Comparison of ENCODE assay signal across 8 mouse cellular contexts in the genomic region with DNA sequence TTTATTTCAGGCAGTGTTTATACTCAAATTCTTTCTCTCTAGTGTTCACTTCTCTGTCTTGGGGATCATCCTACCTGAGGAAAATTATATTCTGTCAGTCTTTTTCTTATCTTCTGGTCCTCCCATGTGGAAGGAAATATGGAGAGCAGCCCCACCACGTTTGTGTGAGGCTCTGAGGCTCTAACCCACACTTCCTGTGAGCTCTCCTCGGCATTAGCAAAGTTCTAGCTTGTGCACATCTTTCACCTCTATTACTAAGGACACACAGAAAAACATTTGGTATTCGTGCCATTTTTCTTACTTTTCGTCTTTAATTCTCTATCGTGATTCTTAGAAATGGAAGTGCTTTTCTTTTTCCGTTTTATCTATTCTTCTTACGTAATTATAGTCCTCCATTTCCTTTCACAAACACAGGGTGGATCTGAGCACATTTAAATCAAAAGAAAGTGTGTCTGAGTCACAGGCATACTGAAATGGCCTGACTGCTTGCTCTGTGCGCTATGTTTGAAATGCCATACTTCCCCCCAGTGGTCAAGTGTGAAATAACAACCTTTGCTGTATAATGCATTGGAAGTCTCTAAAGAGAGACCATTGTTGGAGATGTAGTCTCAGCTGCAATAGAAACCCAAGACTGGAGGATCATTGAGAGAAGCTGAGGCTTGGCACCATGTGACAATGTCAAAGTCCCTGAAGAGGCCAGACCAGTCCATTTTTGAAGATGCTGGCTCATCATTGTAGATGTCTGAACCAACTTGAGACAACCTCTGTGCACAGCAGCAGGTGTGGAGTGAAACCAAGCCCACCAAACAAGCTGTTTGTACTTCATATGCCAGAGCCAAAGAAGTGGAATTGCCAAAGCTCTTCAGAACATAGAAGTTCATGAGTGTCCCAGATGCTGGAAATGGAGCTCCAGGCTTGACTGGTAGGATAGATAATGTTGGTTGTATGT. TPM values are rescaled to one million over a fixed set of nuclear protein-coding genes. Genes with fewer than 3 reads are reported as not detected.
A peak's percentile ranks its signal among the peaks of the same experiment; 100 is the strongest.
DNase-seq lines count a peak whose midpoint lies in the region; ATAC-seq and TF ChIP-seq lines count a peak whose summit lies in the region.

No protein-coding gene starts in this region.

- WGBS in heart, embryonic 15.5 days: 16% methylated on average over 8 of the region's 8 CpGs
- WGBS in liver, postnatal 0 days (ENCODE audit: insufficient replicate concordance): 16% methylated on average over 8 of the region's 8 CpGs

- peaks cover 0 to 5% of the 10 kb centered on the region in 2 experiments; a peak in 1 of 4 replicates for H3K4me1 ChIP-seq in MEL (ENCODE audit: control insufficient read depth in 1 of 2, insufficient read depth in 2 of 2, low read length in 2 of 2)
- no peaks in the 10 kb centered on the region for H3K4me1 ChIP-seq in heart, embryonic 15.5 days (replicated peaks)
- no peaks in the 10 kb centered on the region for H3K4me1 ChIP-seq in liver, postnatal 0 days (ENCODE audit: insufficient read depth)

- no peaks in the 10 kb centered on the region for H3K9me3 ChIP-seq in MEL (replicated peaks; ENCODE audit: insufficient read depth, low read length)
- no peaks in the 10 kb centered on the region for H3K9me3 ChIP-seq in heart, embryonic 15.5 days (replicated peaks)
- no peaks in the 10 kb centered on the region for H3K9me3 ChIP-seq in liver, postnatal 0 days (ENCODE audit: low read length)

- no peak overlapping the region for H3K4me2 ChIP-seq in heart, embryonic 15.5 days
- H3K4me2 ChIP-seq in liver, postnatal 0 days (ENCODE audit: low read depth, low read length): no peak overlapping the region

- H3K9ac ChIP-seq in MEL (ENCODE audit: control insufficient read depth, low read depth, low read length, poor library complexity, severe bottlenecking): peak overlapping the region; percentile 48
- no peak overlapping the region for H3K9ac ChIP-seq in heart, embryonic 15.5 days
- H3K9ac ChIP-seq in liver, postnatal 0 days (replicated peaks): no peak overlapping the region

- peak; percentile 91 for DNase-seq in MEL (ENCODE audit: low read depth, low spot score)
- DNase-seq in c-Kit-positive CD71-negative TER-119-negative erythroid progenitor cells, embryonic 14.5 days (ENCODE audit: low read depth): peak; percentile 77
- peak; percentile 55 for DNase-seq in fibroblast of lung, adult 2 months (ENCODE audit: low read depth)
- DNase-seq in kidney, postnatal 10 days: peak; percentile 75
- DNase-seq in liver, postnatal 0 days: peak; percentile 42
- peak; percentile 75 for DNase-seq in thymus, postnatal 25 days

- peak overlapping the region; percentile 52 for H3K27ac ChIP-seq in MEL (ENCODE audit: control insufficient read depth, low read depth, low read length)
- H3K27ac ChIP-seq in heart, embryonic 15.5 days: no peak overlapping the region
- H3K27ac ChIP-seq in liver, postnatal 0 days (ENCODE audit: low read depth): no peak overlapping the region

- peak; percentile 93 for TF ChIP-seq RAD21 in MEL (IDR thresholded peaks at IDR 0.05; ENCODE audit: low read depth, low read length)

- H3K36me3 ChIP-seq in MEL (ENCODE audit: control insufficient read depth in 1 of 2, insufficient read depth in 2 of 2, low read length in 2 of 2): peaks cover 0 to 9% of the 10 kb centered on the region in 2 experiments; a peak in 2 of 4 replicates
- no peaks in the 10 kb centered on the region for H3K36me3 ChIP-seq in heart, embryonic 15.5 days
- H3K36me3 ChIP-seq in liver, postnatal 0 days (replicated peaks; ENCODE audit: insufficient read depth, low read length): no peaks in the 10 kb centered on the region

- no peaks in the 10 kb centered on the region for H3K79me2 ChIP-seq in MEL (ENCODE audit: control insufficient read depth, insufficient read depth, low read length, poor library complexity)

- no peaks in the 10 kb centered on the region for H3K27me3 ChIP-seq in MEL (ENCODE audit: control insufficient read depth in 1 of 2, insufficient read depth in 2 of 2, low read length in 2 of 2)
- H3K27me3 ChIP-seq in heart, embryonic 15.5 days: no peaks in the 10 kb centered on the region
- H3K27me3 ChIP-seq in liver, postnatal 0 days (ENCODE audit: insufficient read depth, low read length): no peaks in the 10 kb centered on the region

- ATAC-seq in heart, embryonic 15.5 days (replicated peaks; ENCODE audit: insufficient number of reproducible peaks, insufficient read depth, low FRiP score, low read depth): peak; percentile 60; the same call in 1 of the 2 replicates
- peak; percentile 59 for ATAC-seq in liver, postnatal 0 days
- ATAC-seq in neutrophil, adult 5-6 weeks (ENCODE audit: extremely low read depth, insufficient number of reproducible peaks, low FRiP score, poor library complexity, severe bottlenecking): peak; percentile 97

- TF ChIP-seq CTCF in MEL (IDR thresholded peaks at IDR 0.05 in 2 of 3, conservative IDR thresholded peaks at IDR 0.05 in 1 of 3; ENCODE audit: control insufficient read depth in 1 of 3, insufficient read depth in 1 of 3, low read depth in 2 of 3, low read length in 3 of 3, poor library complexity in 1 of 3, severe bottlenecking in 1 of 3): peak; percentile 55 to 90 (median 77)
- peak; percentile 84 for TF ChIP-seq CTCF in liver, postnatal 0 days (IDR thresholded peaks at IDR 0.05; ENCODE audit: low read depth)

- no peak for TF ChIP-seq EP300 in MEL (IDR thresholded peaks at IDR 0.05; ENCODE audit: low read depth in 1 of 2, low read length in 2 of 2)
- no peak for TF ChIP-seq EP300 in liver, postnatal 0 days (IDR thresholded peaks at IDR 0.05; ENCODE audit: low read depth)

- peak overlapping the region; percentile 14 to 44; a peak in 3 of 4 replicates for H3K4me3 ChIP-seq in MEL (ENCODE audit: control insufficient read depth in 1 of 2, insufficient read depth in 1 of 2, low read depth in 2 of 2, low read length in 2 of 2)
- no peak overlapping the region for H3K4me3 ChIP-seq in heart, embryonic 15.5 days
- H3K4me3 ChIP-seq in liver, postnatal 0 days (ENCODE audit: low read depth, low read length): no peak overlapping the region

- no peak for TF ChIP-seq POLR2A in MEL (IDR thresholded peaks at IDR 0.05; ENCODE audit: control insufficient read depth in 1 of 2, insufficient read depth in 1 of 2, low read depth in 1 of 2, low read length in 2 of 2, poor library complexity in 1 of 2)

TF ChIP-seq in MEL, 35 proteins besides CTCF, POLR2A, EP300 and RAD21 (continues in another document):
- TF ChIP-seq MAFK (IDR thresholded peaks at IDR 0.05; ENCODE audit: borderline replicate concordance, low read depth, low read length) (no peak), TAL1 (IDR thresholded peaks at IDR 0.05; ENCODE audit: low read length) (no peak), SMC3 (IDR thresholded peaks at IDR 0.05; ENCODE audit: low read depth, low read length) (peak; percentile 89), ELF1 (IDR thresholded peaks at IDR 0.05; ENCODE audit: low read depth, low read length) (no peak), ZMIZ1 (IDR thresholded peaks at IDR 0.05; ENCODE audit: low read depth, low read length) (no peak), SIN3A (IDR thresholded peaks at IDR 0.05; ENCODE audit: low read length) (peak; percentile 47; the same call in 1 of the 2 replicates), POLR2AphosphoS2 (IDR thresholded peaks at IDR 0.05; ENCODE audit: low read length) (no peak), MXI1 (IDR thresholded peaks at IDR 0.05; ENCODE audit: low read depth, low read length) (no peak), MYC (IDR thresholded peaks at IDR 0.05; ENCODE audit: low read depth, low read length) (peak; percentile 46; the same call in 1 of the 2 replicates), HCFC1 (IDR thresholded peaks at IDR 0.05; ENCODE audit: low read depth, low read length) (no peak), E2F4 (IDR thresholded peaks at IDR 0.05; ENCODE audit: borderline replicate concordance, low read depth, low read length) (no peak), GABPA (IDR thresholded peaks at IDR 0.05; ENCODE audit: low read depth, low read length) (no peak), RCOR1 (IDR thresholded peaks at IDR 0.05; ENCODE audit: low read depth, low read length) (no peak), UBTF (IDR thresholded peaks at IDR 0.05; ENCODE audit: borderline replicate concordance, insufficient read depth, low read depth, low read length) (no peak), POLR2AphosphoS5 (IDR thresholded peaks at IDR 0.05; ENCODE audit: borderline replicate concordance, low read depth, low read length) (no peak), CHD2 (IDR thresholded peaks at IDR 0.05; ENCODE audit: low read length) (no peak), TBP (IDR thresholded peaks at IDR 0.05; ENCODE audit: low read depth, low read length) (0 out of 2 replicates have a peak, but pooled peaks have one; percentile 21), BHLHE40 (IDR thresholded peaks at IDR 0.05; ENCODE audit: borderline replicate concordance, low read depth, low read length) (no peak), KAT2A (conservative IDR thresholded peaks at IDR 0.05; ENCODE audit: low read depth, low read length) (no peak), MAZ (IDR thresholded peaks at IDR 0.05; ENCODE audit: low read depth, low read length) (no peak), MEF2A (IDR thresholded peaks at IDR 0.05; ENCODE audit: extremely low read depth, insufficient replicate concordance, low read depth, low read length, poor library complexity, severe bottlenecking) (no peak), ETS1 (IDR thresholded peaks at IDR 0.05; ENCODE audit: low read depth, low read length) (no peak), MYB (IDR thresholded peaks at IDR 0.05; ENCODE audit: low read depth, low read length) (no peak), TCF12 (IDR thresholded peaks at IDR 0.05; ENCODE audit: low read depth, low read length) (no peak), NELFE (IDR thresholded peaks at IDR 0.05; ENCODE audit: low read depth, low read length) (no peak), CHD1 (IDR thresholded peaks at IDR 0.05; ENCODE audit: low read depth, low read length) (0 out of 2 replicates have a peak, but pooled peaks have one; percentile 39), ZNF384 (IDR thresholded peaks at IDR 0.05; ENCODE audit: low read depth, low read length) (no peak), USF1 (IDR thresholded peaks at IDR 0.05; ENCODE audit: low read depth, low read length) (no peak), JUND (IDR thresholded peaks at IDR 0.05; ENCODE audit: low read depth, low read length) (no peak), ZC3H11A (IDR thresholded peaks at IDR 0.05; ENCODE audit: low read depth, low read length) (peak; percentile 86)

RNA-seq across cellular contexts. Expression of gene Apbb1ip, which starts 52.1 kb away (rescaled TPM):
- total RNA-seq in MEL (2012; rRNA removed): 7.4 and 10.8 TPM in 2 replicates
- polyA plus RNA-seq in MEL (2012; ENCODE audit: insufficient read depth in 1 of 2, insufficient read length in 2 of 2, low read depth in 1 of 2, low replicate concordance in 2 of 2, missing spikeins in 1 of 2): 10 to 100 TPM in 1 of 2 experiments, not detected in 1; 60.7 TPM
- polyA plus RNA-seq in heart, embryonic 15.5 days (2015; fragmentation: Nextera tagmentation; extraction: Ambion mirVana): 1.9 and 4.0 TPM in 2 replicates
- 7.7 and 11.3 TPM in 2 replicates for polyA plus RNA-seq in liver, postnatal 0 days (2015; fragmentation: Nextera tagmentation; extraction: Ambion mirVana)
- 120 and 123 TPM in 2 replicates for total RNA-seq in neutrophil, adult 5-6 weeks (2017)

Comparison
In these comparisons a context has a peak if more than half of its experiments do, and no peak if none do; other contexts are left out.
1. H3K4me3 ChIP-seq: peak in MEL (2 of 2); none in heart, embryonic 15.5 days (single experiment) and liver, postnatal 0 days (single experiment).
2. Peak in every context shown above with its lines, with median percentiles within 50 percentile points of each other: DNase-seq and ATAC-seq.